Mouse (Mus musculus): ENCODE data around the gene Trpc7.

The Trpc7 gene

DNA sequence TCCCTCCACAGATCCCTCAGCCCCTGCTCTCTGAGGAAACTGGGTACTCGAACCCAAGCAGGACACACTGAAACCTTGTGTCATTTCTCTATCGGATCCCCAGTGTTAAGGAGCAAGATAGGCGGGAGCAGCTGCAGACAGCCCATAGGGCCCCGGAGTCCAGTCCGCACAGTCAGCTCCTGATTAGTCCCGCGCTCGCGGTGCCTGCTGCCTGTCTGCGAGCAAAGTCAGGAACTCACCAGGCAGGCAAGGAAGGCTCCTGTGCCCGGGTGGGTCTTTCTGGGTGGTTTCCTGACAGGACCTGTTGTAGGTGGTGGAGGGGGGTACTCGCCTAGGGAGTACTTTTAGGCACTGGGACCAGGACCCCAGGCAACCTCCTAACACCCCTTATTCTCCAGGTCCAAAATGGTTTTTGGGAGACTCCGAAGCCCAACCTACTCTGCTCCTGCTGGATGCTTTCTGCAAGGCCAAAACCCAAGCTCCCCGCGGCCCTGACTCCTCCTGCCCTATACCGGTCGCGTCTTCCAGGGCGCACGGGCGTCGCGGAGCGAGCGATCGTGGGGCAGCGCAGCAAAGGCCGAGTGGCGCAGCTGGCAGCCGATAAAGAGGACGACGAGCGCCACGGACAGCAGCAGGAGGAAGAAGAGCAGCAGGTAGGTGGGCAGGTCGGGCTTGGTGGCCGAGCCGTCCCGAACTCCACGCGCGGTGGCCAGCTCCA lies 143.2 kb downstream of the Trpc7 start:
- no peak for ATAC-seq (ENCODE audit: insufficient number of reproducible peaks, low FRiP score, low TSS enrichment)

DNA sequence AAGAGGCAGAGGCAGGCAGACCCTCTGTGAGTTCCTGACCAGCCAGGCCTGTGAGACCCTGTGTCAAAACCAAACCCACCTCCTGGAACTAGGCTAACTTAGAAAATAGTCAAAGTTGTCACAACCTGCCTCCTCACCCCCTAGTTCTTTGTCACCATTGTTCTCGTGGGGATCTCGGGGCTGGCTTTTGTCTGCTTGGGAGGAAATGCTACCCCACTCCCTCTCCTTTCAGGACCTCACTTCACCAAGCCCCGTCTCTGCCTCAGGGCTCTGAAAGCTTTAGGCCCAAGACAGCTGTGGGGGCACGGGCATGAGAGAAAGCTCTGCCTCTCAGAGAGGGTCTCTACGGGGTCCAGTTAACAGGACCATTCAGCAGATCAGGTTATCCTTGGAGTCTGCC lies 144.0 kb downstream of the Trpc7 start:
- ATAC-seq (ENCODE audit: insufficient number of reproducible peaks, low FRiP score, low TSS enrichment) = no peak

DNA sequence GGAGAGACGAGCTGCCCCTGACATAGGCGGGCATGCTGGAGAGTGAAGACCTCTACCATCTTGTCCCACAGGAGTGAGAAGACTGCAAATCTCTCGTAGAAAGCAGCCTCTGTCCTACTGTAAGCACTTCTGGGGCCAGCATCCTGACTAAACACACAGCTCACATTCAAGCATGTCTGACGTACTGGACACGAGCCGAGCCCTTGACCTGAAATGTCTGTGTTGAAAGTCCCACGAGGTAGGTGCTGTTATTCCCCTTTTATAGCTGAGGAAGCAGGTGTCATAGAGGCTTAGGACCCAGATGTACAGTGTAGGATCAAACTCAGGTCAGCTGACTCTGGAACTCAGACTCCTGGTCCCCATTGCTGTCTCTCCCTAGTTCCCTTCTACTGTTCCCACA lies 146.4 kb downstream of the Trpc7 start:
- no peak for ATAC-seq (ENCODE audit: insufficient number of reproducible peaks, low FRiP score, low TSS enrichment)

DNA sequence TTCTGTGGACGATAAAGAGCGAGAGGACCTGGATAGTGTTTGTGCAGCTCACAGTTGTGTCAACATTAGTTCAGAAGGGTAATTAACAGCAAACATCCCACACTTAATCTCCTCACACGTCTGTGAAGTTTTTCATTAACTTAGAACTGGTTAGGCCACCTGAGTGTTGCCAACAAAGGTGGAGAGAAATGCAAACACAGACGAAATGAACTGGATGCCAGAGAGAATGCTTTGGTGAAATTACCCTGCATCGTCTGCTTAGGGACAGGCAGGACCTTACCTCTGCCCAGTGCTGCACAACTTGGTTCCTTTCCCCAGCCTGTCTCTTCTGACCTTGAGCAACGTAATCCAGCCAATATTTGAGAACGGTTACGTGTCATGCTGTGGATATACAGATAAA lies 148.2 kb downstream of the Trpc7 start:
- no peak for ATAC-seq (ENCODE audit: insufficient number of reproducible peaks, low FRiP score, low TSS enrichment)

DNA sequence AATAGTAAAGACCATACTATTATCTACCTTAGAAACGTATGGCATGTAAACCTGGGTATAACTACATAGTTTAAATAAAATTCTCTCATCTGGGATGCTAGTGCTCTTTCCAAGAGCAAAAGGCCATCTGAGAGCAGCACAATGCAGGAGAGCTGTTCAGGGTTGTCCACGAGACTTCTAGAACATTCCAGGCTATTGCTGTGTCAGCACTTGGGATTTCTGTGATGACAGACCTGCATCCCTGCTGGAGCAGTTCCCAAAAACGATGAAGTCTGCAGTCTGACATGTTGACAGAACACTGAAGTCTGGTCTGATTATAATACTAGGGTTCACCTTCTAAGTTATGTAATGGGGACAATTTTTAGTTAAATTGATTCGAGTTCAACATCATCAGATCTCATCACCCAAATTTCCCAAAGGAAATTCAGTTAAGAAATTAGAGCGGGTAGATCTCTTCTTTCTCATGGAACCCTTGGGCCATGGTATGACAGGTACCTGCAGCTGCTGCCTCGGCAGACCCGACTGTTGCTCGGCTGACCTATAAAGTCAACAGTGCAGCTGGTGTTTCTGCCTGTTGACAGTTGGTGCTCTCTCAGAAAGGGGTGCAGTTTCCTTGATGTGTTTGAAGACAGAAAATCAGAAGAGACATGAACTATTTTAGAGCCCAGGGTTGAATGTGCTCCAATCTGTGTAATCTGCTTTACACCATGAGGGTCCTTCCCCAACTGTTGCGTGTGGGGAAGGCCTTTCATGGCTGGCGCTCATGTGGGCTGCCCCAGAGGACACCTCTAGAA lies 148.9 kb downstream of the Trpc7 start:
- ATAC-seq (ENCODE audit: insufficient number of reproducible peaks, low FRiP score, low TSS enrichment) = no peak

DNA sequence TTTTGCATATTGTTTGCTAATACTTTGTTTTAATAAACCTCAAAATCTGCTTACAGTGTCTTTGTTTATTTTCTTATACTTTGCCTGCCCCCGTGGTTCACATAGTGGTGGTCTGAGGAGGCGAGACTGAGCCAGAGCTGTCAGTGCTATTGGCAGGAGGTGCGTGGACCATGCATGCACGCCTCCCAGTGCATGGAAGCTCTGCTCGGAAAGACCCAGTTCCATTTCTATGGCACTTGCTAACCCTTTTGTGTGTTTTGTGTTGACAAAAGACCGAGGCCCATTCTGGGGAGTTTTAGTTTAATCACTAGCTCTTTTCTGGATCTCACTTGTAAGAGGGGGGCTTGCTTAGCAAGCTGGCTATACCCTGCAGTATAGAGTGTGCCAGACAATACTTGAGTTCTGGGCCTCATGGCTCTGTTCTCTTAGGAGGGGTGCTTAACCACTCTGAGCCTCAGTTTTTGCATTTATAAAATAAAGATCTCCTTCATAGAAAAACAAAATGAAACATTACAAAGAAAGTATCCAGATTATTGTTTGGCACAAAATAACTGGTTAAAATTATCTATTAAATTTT lies 153.4 kb downstream of the Trpc7 start:
- no peak for ATAC-seq (ENCODE audit: insufficient number of reproducible peaks, low FRiP score, low TSS enrichment)

DNA sequence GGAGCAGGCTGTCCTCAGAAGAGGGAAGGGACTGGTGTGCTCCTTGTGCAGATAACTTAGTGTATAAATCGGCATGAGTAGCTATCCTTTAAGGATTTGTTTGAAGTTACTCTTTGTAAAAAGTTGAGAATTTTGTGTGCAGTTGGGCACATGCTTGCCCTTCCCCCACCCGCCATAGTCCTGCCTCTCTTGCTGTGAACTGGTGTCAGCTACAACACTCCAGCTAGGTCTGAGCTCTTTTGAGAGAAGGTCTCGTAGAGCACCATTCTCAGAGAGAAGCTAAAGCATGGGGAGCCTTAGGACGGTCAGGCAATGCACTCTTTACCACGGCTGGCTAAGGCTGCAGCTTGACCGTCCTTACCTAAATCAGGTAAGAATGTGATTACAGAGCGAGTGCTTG lies 154.1 kb downstream of the Trpc7 start:
- no peak for ATAC-seq (ENCODE audit: insufficient number of reproducible peaks, low FRiP score, low TSS enrichment)

DNA sequence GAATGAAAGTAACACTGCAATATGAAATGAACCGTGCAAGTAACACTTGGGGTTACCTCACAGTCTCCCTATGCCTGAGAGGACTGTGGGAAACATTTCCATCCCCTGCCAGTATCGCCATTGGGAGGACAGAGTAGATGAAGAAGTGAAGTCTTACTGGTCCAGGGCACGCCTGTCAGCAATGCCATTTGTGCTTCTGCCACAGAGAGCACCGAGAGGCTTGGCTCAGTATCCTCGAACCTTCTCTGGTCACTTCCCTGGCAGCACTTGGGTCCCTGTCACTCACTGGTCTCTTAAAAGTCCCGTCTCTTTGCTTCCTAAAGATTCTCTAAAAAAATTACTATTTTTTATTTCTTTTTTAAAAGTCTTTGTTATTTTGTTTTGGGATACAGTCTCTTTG lies 155.3 kb downstream of the Trpc7 start:
- no peak for ATAC-seq (ENCODE audit: insufficient number of reproducible peaks, low FRiP score, low TSS enrichment)

DNA sequence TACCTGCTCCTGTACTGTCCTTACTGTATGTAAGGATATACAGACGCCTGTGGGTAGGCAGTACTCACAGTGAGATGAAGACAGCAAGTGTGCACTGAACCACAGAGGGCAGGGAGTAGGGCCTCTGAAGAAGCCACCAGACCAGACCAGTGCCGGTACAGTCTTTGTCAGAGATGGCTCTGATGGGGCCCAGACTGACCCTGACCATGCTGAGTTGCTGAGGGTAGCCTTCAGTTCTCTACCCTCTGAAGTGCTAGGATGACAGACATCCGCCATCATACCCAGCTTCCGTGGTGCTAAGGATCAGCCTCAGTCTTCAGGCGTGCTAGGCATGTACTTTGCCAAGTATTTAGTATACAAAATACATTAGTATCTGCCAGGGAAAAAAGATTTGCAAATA lies 156.2 kb downstream of the Trpc7 start:
- no peak for ATAC-seq (ENCODE audit: insufficient number of reproducible peaks, low FRiP score, low TSS enrichment)

DNA sequence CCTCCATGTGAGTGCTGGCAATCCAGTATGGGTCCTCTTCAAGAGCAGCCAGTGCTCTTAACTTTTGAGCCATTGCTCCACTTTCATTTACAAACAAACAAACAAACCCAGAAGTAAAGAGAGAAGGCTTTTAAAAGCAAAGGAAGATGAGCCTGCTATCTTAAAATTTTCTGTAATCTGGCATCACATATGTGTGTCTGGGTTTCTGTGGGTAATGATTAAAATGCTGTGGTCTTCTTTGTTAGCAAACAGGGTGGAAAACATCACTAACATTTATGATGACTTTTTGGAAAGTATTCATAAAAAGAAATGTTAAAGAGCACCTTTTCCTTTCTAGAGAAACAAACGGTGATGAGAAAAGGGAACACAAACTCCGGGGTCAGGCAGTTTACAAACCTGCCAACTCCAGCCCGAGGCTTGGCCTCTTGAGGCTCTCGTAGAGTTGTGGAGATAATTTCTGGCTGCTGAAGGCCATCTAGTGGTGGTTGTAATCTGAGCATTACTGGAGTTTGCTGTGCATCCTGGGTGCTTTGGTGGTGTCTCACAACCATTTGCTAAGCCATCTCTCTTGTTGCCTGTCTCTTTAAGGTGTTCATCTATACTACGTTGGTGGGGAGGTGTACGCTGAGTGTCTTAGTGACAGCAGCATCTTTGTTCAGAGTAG lies 160.4 kb downstream of the Trpc7 start:
- ATAC-seq (ENCODE audit: insufficient number of reproducible peaks, low FRiP score, low TSS enrichment) = no peak

DNA sequence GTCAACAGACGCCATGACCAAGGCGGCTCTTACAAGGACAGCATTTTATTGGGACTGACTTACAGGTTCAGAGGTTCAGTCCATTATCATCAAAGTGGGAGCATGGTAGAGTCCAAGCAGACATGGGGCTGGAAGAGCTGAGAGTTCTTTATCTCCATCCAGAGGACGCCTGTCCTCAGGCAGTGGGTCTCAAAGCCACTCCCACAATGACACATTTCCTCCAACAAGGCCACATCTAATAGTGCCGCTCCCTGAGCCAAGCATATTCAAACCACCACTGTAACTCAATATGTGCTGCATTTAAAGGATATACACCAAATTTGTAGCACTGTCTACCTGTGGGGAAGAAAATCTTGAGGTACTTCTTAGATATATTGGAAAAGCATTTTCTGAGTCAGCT lies 161.2 kb downstream of the Trpc7 start:
- no peak for ATAC-seq (ENCODE audit: insufficient number of reproducible peaks, low FRiP score, low TSS enrichment)

DNA sequence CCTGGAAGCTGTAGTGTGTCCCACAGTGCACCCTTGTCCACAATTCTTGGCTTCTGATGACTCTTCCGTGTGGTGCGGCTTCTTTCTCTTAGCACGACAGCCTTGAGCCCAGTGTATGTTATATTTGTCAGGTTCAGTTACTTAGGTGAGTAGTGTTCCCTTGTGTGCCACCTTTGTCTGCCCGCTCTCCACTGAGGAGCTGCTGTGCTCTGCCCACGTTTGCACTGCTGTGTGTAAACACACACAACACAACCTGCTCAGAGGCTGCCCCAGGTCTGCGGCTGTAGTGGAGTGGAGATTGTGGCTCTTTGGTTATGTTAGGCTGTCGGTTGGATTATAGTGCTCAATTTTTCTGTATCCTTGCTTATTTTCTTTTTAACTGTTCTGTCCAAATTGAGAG lies 166.7 kb downstream of the Trpc7 start:
- ATAC-seq (ENCODE audit: insufficient number of reproducible peaks, low FRiP score, low TSS enrichment) = no peak

DNA sequence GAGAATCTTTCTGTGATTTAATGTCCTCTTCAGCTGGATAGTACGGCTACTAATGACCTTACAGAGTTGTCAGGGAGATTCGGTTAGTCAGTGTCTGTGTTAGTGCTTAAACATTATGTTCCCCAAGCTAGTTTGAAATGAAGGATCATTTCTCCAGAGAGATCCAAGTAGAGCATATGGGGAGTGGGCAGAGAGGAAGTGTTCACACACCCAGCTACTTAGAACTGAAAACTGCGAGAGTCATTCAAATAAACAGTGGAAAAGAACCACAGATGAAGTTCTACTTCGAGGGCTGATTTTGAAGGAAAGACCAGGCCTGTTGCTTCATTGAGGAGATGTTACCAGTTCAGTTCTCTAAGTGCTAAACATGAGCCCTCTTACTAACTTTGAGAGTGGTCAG lies 169.2 kb downstream of the Trpc7 start:
- no peak for ATAC-seq (ENCODE audit: insufficient number of reproducible peaks, low FRiP score, low TSS enrichment)
